Mouse (Mus musculus): ENCODE results near the gene Bckdha. TPM values are rescaled to one million over a fixed set of nuclear protein-coding genes. Genes with fewer than 3 reads are reported as not detected.

Gene Bckdha
- polyA plus RNA-seq, 1 experiment from 2014 or later = 49.0 TPM

DNA sequence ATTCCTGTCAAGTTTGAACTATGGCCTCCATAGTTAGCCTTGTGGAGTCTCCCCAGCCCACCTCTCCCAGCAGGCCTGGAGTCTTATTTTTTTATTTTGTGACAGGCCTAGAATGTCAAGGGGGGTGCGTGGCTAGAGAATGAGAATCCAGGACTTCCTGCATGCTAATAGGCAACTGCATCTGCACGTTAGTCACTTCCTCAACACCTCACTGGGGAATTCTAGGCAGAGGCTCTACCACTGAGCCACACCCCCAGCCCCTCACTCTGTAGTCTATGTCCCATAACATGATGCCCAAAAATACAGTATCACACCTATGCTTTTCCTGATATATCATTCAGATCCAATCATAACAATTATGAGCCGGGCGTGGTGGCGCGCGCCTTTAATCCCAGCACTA is 18.2 kb upstream of the Bckdha start:
- Histone ChIP-seq H3K36me3 (ENCODE audit: poor library complexity, severe bottlenecking) (no peaks in the 10 kb centered on the region), H3K4me2 (no peak overlapping the region), H3K9ac (no peak overlapping the region), H3K27ac (peak overlapping the region; percentile 89), H3K27me3 (peaks cover 38% of the 10 kb centered on the region), H3K4me1 (peaks cover 43% of the 10 kb centered on the region), H3K9me3 (replicated peaks) (no peaks in the 10 kb centered on the region), H3K4me3 (no peak overlapping the region)
- no peak for ATAC-seq
- WGBS = 87% methylated on average over 7 of the region's 7 CpGs

DNA sequence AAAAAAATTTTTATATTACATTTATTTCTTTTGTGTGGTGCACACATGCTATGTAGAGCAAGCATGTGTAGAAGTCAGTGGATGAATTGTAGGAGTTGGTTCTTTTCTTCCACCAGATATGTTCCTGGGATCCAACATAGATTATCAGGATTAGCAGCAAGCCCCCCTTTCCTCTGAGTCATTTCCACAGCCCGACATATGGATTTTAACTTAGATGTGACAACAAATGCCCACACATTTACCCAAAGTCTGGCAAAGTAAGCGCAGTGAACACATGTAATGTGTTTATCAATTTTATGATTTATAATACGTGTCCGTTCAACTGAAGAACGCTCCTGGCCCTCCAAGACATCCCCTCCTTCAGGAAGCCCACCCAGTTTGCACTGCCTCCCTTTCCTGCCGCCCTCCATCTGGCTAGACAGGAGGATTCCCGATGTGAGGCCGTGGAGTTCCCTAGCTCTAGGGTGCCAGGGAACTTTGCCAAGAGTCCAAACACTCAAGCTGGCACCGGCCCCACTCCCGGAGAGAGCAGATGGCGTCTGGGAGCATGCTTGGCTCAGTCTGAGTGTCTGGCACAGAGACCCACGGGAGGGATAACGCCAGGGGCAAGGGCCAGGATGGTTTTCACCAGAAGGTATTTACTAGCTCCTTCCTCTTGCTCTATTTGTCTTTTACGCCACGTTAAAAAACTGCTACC is 17.5 kb upstream of the Bckdha start:
- ATAC-seq = peak; percentile 81
- 47% methylated on average over 15 of the region's 15 CpGs for WGBS
- peak overlapping the region; percentile 19; the same call in 1 of the 2 replicates for H3K4me2 ChIP-seq

DNA sequence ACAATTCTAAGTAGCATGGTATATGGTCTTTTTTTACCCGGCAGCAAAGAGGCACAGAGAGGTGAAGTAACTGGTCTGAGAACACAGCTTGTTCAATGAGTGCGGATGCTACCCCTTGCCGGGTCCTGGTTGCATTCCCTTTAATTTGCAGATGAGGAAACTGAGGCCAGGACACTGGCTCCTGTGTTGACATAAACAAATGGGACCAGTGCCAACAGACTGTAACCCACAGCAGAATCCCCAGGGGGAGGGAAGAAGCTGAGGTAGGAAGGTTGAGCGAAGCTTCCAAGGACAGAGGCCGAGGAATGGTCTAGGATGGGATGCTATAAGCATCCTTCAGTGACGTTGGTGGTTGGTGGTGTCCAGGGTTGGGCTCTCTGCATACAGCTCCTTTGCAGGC is 16.6 kb upstream of the Bckdha start:
- Histone ChIP-seq H3K27ac (no peak overlapping the region), H3K9me3 (replicated peaks) (no peaks in the 10 kb centered on the region), H3K36me3 (ENCODE audit: poor library complexity, severe bottlenecking) (no peaks in the 10 kb centered on the region), H3K9ac (no peak overlapping the region), H3K4me2 (peak overlapping the region; percentile 57; the same call in 1 of the 2 replicates), H3K27me3 (peaks cover 38% of the 10 kb centered on the region), H3K4me3 (no peak overlapping the region), H3K4me1 (peaks cover 32% of the 10 kb centered on the region)
- ATAC-seq = no peak
- 50% methylated on average over 6 of the region's 6 CpGs for WGBS

More for the DNA sequence above, 17.5 kb upstream of the Bckdha start:
- Histone ChIP-seq H3K9ac (no peak overlapping the region), H3K4me1 (peaks cover 35% of the 10 kb centered on the region), H3K36me3 (ENCODE audit: poor library complexity, severe bottlenecking) (no peaks in the 10 kb centered on the region), H3K27me3 (peaks cover 38% of the 10 kb centered on the region), H3K9me3 (replicated peaks) (no peaks in the 10 kb centered on the region), H3K27ac (peak overlapping the region; percentile 89), H3K4me3 (no peak overlapping the region)

- peak; percentile 13; the same call in 1 of the 2 replicates for ATAC-seq
- no peak within 1 kb of the TSS for H3K27ac ChIP-seq
- H3K4me2 ChIP-seq = peak within 1 kb of the TSS; percentile 57
- WGBS = 2% methylated on average over 29 of the region's 29 CpGs
- peak within 1 kb of the TSS; percentile 54 for H3K9ac ChIP-seq
- peak within 1 kb of the TSS; percentile 35 for H3K4me3 ChIP-seq
- no peaks in the 10 kb centered on the region for H3K36me3 ChIP-seq (ENCODE audit: poor library complexity, severe bottlenecking)
- peaks cover 26% of the 10 kb centered on the region for H3K4me1 ChIP-seq
- peaks cover 38% of the 10 kb centered on the region for H3K27me3 ChIP-seq
- H3K9me3 ChIP-seq (replicated peaks) = no peaks in the 10 kb centered on the region
These were observed 16.0 kb upstream of the Bckdha start, which contains the start of gene Tmem91 for GRCm38 (mm10) chr7:25674719-25675300. Tmem91 (minus strand) TSS chr7:25675166.

GRCm38 (mm10) chr7:25674297-25674696 is 15.5 kb upstream of the Bckdha start:
- 23% methylated on average over 9 of the region's 9 CpGs for WGBS
- peaks cover 26% of the 10 kb centered on the region for H3K4me1 ChIP-seq
- H3K4me3 ChIP-seq = peak overlapping the region; percentile 35
- peaks cover 38% of the 10 kb centered on the region for H3K27me3 ChIP-seq
- no peaks in the 10 kb centered on the region for H3K9me3 ChIP-seq (replicated peaks)
- H3K27ac ChIP-seq = no peak overlapping the region
- ATAC-seq = no peak
- peak overlapping the region; percentile 57 for H3K4me2 ChIP-seq
- H3K9ac ChIP-seq = peak overlapping the region; percentile 54; the same call in 1 of the 2 replicates
- H3K36me3 ChIP-seq (ENCODE audit: poor library complexity, severe bottlenecking) = 0 out of 2 replicates have a peak, but pooled peaks cover 3% of the 10 kb centered on the region

GRCm38 (mm10) chr7:25672442-25672841 is 13.7 kb upstream of the Bckdha start:
- H3K4me1 ChIP-seq = peaks cover 26% of the 10 kb centered on the region
- H3K36me3 ChIP-seq (ENCODE audit: poor library complexity, severe bottlenecking) = peaks cover 21% of the 10 kb centered on the region
- H3K27ac ChIP-seq = no peak overlapping the region
- H3K4me3 ChIP-seq = no peak overlapping the region
- no peaks in the 10 kb centered on the region for H3K9me3 ChIP-seq (replicated peaks)
- H3K27me3 ChIP-seq = peaks cover 30% of the 10 kb centered on the region
- H3K4me2 ChIP-seq = no peak overlapping the region
- 52% methylated on average over 4 of the region's 4 CpGs for WGBS
- no peak for ATAC-seq
- no peak overlapping the region for H3K9ac ChIP-seq

GRCm38 (mm10) chr7:25671686-25672085 is 12.9 kb upstream of the Bckdha start:
- H3K4me2 ChIP-seq = no peak overlapping the region
- H3K4me1 ChIP-seq = peaks cover 21% of the 10 kb centered on the region
- H3K9ac ChIP-seq = no peak overlapping the region
- WGBS = 78% methylated on average over 2 of the region's 2 CpGs
- H3K36me3 ChIP-seq (ENCODE audit: poor library complexity, severe bottlenecking) = peaks cover 25% of the 10 kb centered on the region
- H3K9me3 ChIP-seq (replicated peaks) = no peaks in the 10 kb centered on the region
- H3K27me3 ChIP-seq = peaks cover 30% of the 10 kb centered on the region
- H3K4me3 ChIP-seq = no peak overlapping the region
- H3K27ac ChIP-seq = no peak overlapping the region
- no peak for ATAC-seq

GRCm38 (mm10) chr7:25670096-25670495 is 11.3 kb upstream of the Bckdha start:
- no peak overlapping the region for H3K4me3 ChIP-seq
- peaks cover 41% of the 10 kb centered on the region for H3K36me3 ChIP-seq (ENCODE audit: poor library complexity, severe bottlenecking)
- peaks cover 8% of the 10 kb centered on the region for H3K4me1 ChIP-seq
- peaks cover 22% of the 10 kb centered on the region for H3K27me3 ChIP-seq
- no peak for ATAC-seq
- H3K9me3 ChIP-seq (replicated peaks) = no peaks in the 10 kb centered on the region
- no peak overlapping the region for H3K9ac ChIP-seq
- no peak overlapping the region for H3K27ac ChIP-seq
- WGBS = 89% methylated on average over 4 of the region's 4 CpGs
- H3K4me2 ChIP-seq = no peak overlapping the region

GRCm38 (mm10) chr7:25669631-25670030 is 10.8 kb upstream of the Bckdha start:
- H3K4me3 ChIP-seq = no peak overlapping the region
- ATAC-seq = no peak
- H3K9me3 ChIP-seq (replicated peaks) = no peaks in the 10 kb centered on the region
- WGBS = 84% methylated on average over 9 of the region's 9 CpGs
- H3K9ac ChIP-seq = no peak overlapping the region
- H3K36me3 ChIP-seq (ENCODE audit: poor library complexity, severe bottlenecking) = peaks cover 45% of the 10 kb centered on the region
- peaks cover 3% of the 10 kb centered on the region for H3K4me1 ChIP-seq
- no peak overlapping the region for H3K27ac ChIP-seq
- no peak overlapping the region for H3K4me2 ChIP-seq
- peaks cover 18% of the 10 kb centered on the region for H3K27me3 ChIP-seq

DNA sequence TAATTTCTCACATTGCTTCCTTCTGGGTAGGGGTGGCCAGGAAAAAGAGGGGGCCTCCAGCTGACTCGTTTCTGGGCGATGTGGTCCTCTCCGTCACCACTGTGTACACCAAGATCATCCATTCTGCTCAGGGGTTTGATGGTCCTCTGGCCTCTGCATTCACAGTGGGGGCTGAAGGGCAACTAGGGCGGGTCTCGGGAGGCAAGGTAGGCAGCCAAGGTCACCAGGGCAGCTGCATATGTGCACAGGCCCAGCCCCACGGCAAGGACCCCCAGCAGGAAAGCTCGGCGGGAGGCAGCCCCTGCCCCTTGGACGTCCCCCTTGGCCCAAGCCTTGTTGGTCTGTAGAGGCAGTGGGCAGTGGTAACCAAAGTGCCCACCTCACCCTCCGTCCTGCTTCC is 10.4 kb upstream of the Bckdha start:
- H3K27me3 ChIP-seq = peaks cover 13% of the 10 kb centered on the region
- H3K4me1 ChIP-seq = no peaks in the 10 kb centered on the region
- no peak overlapping the region for H3K27ac ChIP-seq
- ATAC-seq = no peak
- H3K36me3 ChIP-seq (ENCODE audit: poor library complexity, severe bottlenecking) = peaks cover 50% of the 10 kb centered on the region
- H3K4me3 ChIP-seq = no peak overlapping the region
- no peak overlapping the region for H3K4me2 ChIP-seq
- 90% methylated on average over 10 of the region's 10 CpGs for WGBS
- no peaks in the 10 kb centered on the region for H3K9me3 ChIP-seq (replicated peaks)
- H3K9ac ChIP-seq = no peak overlapping the region

GRCm38 (mm10) chr7:25666381-25666780 is 7.6 kb upstream of the Bckdha start:
- H3K4me2 ChIP-seq = no peak overlapping the region
- no peaks in the 10 kb centered on the region for H3K4me1 ChIP-seq
- no peaks in the 10 kb centered on the region for H3K9me3 ChIP-seq (replicated peaks)
- no peak overlapping the region for H3K27ac ChIP-seq
- peaks cover 65% of the 10 kb centered on the region for H3K36me3 ChIP-seq (ENCODE audit: poor library complexity, severe bottlenecking)
- no peak overlapping the region for H3K4me3 ChIP-seq
- H3K9ac ChIP-seq = no peak overlapping the region
- 90% methylated on average over 8 of the region's 8 CpGs for WGBS
- no peaks in the 10 kb centered on the region for H3K27me3 ChIP-seq
- no peak for ATAC-seq

GRCm38 (mm10) chr7:25657785-25658184 is 996 bp downstream of the Bckdha start:
- H3K36me3 ChIP-seq (ENCODE audit: poor library complexity, severe bottlenecking) = peaks cover 8% of the 10 kb centered on the region; the same call in 1 of the 2 replicates
- H3K9me3 ChIP-seq (replicated peaks) = no peaks in the 10 kb centered on the region
- H3K9ac ChIP-seq = peak overlapping the region; percentile 67
- no peak for ATAC-seq
- peak overlapping the region; percentile 85 for H3K4me2 ChIP-seq
- peaks cover 32% of the 10 kb centered on the region for H3K4me1 ChIP-seq
- H3K4me3 ChIP-seq = peak overlapping the region; percentile 71
- no peaks in the 10 kb centered on the region for H3K27me3 ChIP-seq
- WGBS = 39% methylated on average over 10 of the region's 10 CpGs
- H3K27ac ChIP-seq = no peak overlapping the region
